Mouse (Mus musculus) intestine, postnatal 0 days (tissue): ENCODE data around the gene Ube4b. TPM values are rescaled to one million over a fixed set of nuclear protein-coding genes. Genes with fewer than 3 reads are reported as not detected.

Experiments
- ATAC-seq: fragments of 200-750 bp; cut with Nextera tagmentation; 2 replicates; pipeline ENCODE4 v1.8.0; 2017; ENCODE audit warnings: mild to moderate bottlenecking, moderate TSS enrichment, moderate library complexity
- H3K27ac ChIP-seq: fragments of 300-500 bp; sonication (generic); 2 replicates; pipeline ENCODE4 v1.5.1; 2014; ENCODE audit warnings: mild to moderate bottlenecking, low read depth, low read length, moderate library complexity
- H3K27me3 ChIP-seq: fragments of 300-500 bp; sonication (generic); replicated peaks from 2 replicates; pipeline ENCODE4 v1.6.1; 2014; ENCODE audit warnings: low read length, mixed read lengths; ENCODE audit not compliant: control insufficient read depth, insufficient read depth
- H3K36me3 ChIP-seq: fragments of 300-500 bp; sonication (generic); 2 replicates; pipeline ENCODE4 v1.6.1; 2014; ENCODE audit warnings: mild to moderate bottlenecking, moderate library complexity; ENCODE audit not compliant: control insufficient read depth, insufficient read depth
- H3K4me1 ChIP-seq: fragments of 300-500 bp; sonication (generic); replicated peaks from 2 replicates; pipeline ENCODE4 v1.6.1; 2014; ENCODE audit warnings: antibody characterized with exemption, low read length, mixed read lengths; ENCODE audit not compliant: control insufficient read depth, insufficient read depth
- H3K4me2 ChIP-seq: fragments of 300-500 bp; sonication (generic); replicated peaks from 2 replicates; pipeline ENCODE4 v1.6.1; 2014; ENCODE audit warnings: low read depth, mild to moderate bottlenecking, moderate library complexity
- H3K4me3 ChIP-seq: fragments of 300-500 bp; sonication (generic); 2 replicates; pipeline ENCODE4 v1.5.1; 2014; ENCODE audit warnings: low read depth, low read length
- H3K9ac ChIP-seq: fragments of 300-500 bp; sonication (generic); 2 replicates; pipeline ENCODE4 v1.6.1; 2014; ENCODE audit warnings: mild to moderate bottlenecking, low read depth, low read length
- H3K9me3 ChIP-seq: fragments of 300-500 bp; sonication (generic); 2 replicates; pipeline ENCODE4 v1.6.1; 2016; ENCODE audit warnings: mixed run types; ENCODE audit not compliant: control insufficient read depth
- CTCF ChIP-seq: sonication (generic); IDR thresholded peaks from 2 replicates; pipeline ENCODE4 v1.5.1; 2016; ENCODE audit warnings: low read depth, mild to moderate bottlenecking, control low read depth, antibody characterized with exemption, moderate library complexity
- WGBS: fragments of 180-500 bp; shearing (Covaris S2); extraction: QIAGEN DNeasy Blood & Tissue Kit; methylation state at CpG from one replicate; pipeline ENCODE4 v1.1.7; 2014; 5-methylcytosine and 5-hydroxymethylcytosine counted together
- polyA plus RNA-seq: library from polyadenylated mRNA; unstranded; fragments of >200 nt; fragmentation: Nextera tagmentation; extraction: Ambion mirVana; gene quantifications from 2 replicates; pipeline ENCODE4 v1.2.1, GENCODE M21; 2015

Gene Ube4b
- polyA plus RNA-seq, 1 experiment from 2014 or later: 47.2 TPM

- no peak for ATAC-seq
- Histone ChIP-seq H3K4me1 (peaks cover 16% of the 10 kb centered on the region), H3K36me3 (peaks cover 12% of the 10 kb centered on the region; the same call in 1 of the 2 replicates), H3K4me2 (no peak overlapping the region), H3K27me3 (no peaks in the 10 kb centered on the region), H3K4me3 (no peak overlapping the region), H3K27ac (peak overlapping the region; percentile 76), H3K9me3 (no peaks in the 10 kb centered on the region), H3K9ac (peak overlapping the region; percentile 17; the same call in 1 of the 2 replicates)
- WGBS: 51% methylated on average over 6 of the region's 6 CpGs
- TF ChIP-seq CTCF: no peak
These were observed 31.0 kb downstream of the Ube4b start for GRCm38 (mm10) chr4:149395581-149395980.

DNA sequence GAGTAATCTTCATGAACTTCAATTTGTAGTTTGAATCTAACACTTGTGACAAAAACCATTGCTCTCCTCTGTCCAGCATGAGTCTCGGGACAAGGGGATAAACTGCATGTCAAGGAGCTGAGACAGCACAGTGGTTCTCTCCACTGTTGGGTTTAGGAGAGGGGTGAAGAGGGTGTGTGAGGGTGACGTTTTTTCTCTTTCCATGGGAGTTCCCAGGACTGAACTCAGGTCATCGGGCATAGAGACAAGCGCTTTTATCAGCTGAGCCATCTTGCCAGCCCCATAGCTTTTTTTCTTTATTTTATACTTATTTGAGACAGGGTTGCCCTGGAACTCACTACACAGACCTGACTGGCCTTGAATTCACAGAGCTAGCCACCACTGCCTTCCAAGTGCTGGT, 32.3 kb downstream of the Ube4b start:
- no peak for TF ChIP-seq CTCF
- H3K4me2 ChIP-seq: no peak overlapping the region
- H3K27me3 ChIP-seq: no peaks in the 10 kb centered on the region
- WGBS: 44% methylated on average over 4 of the region's 4 CpGs
- no peak for ATAC-seq
- peak overlapping the region; percentile 83 for H3K27ac ChIP-seq
- peaks cover 16% of the 10 kb centered on the region for H3K4me1 ChIP-seq
- no peaks in the 10 kb centered on the region for H3K9me3 ChIP-seq
- H3K9ac ChIP-seq: no peak overlapping the region
- peaks cover 12% of the 10 kb centered on the region; the same call in 1 of the 2 replicates for H3K36me3 ChIP-seq
- H3K4me3 ChIP-seq: no peak overlapping the region

DNA sequence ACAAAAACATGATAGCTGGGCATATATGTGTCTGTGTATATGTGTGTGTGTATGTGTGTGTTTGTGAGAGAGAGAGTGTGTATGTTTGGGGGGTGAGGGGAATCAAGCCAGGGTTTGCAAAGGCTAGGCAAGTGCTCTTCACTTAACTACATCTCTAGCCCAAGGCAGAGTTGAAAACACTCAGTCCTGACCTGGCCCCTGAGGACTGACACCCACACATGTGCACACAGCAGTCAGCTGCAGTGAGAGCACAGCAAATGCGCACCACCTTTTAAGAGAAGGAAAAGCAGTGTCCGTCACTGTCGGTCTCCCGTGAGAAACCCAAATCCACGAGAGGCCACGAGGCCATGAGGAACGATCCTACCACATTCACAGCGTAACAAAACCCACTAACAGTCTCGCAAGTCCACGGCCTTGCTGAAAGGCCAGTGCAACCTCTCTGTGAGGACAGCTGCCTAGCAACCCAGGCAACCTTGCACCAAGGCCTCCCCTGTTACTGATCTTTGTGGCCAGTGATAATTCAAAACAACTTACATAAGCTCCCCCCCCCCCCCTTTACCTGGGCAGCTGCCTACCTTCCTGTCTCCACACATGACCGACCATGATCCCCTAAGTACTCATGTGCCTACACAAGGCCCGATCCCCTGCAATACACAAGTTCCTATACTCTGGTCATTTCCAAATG, 33.1 kb downstream of the Ube4b start:
- peak overlapping the region; percentile 83 for H3K27ac ChIP-seq
- no peak for TF ChIP-seq CTCF
- H3K36me3 ChIP-seq: peaks cover 9% of the 10 kb centered on the region; the same call in 1 of the 2 replicates
- H3K4me3 ChIP-seq: no peak overlapping the region
- H3K9me3 ChIP-seq: no peaks in the 10 kb centered on the region
- peaks cover 16% of the 10 kb centered on the region for H3K4me1 ChIP-seq
- 69% methylated on average over 12 of the region's 12 CpGs for WGBS
- H3K27me3 ChIP-seq: no peaks in the 10 kb centered on the region
- no peak overlapping the region for H3K4me2 ChIP-seq
- ATAC-seq: no peak
- no peak overlapping the region for H3K9ac ChIP-seq

GRCm38 (mm10) chr4:149392359-149392758, 34.2 kb downstream of the Ube4b start:
- Histone ChIP-seq H3K9me3 (no peaks in the 10 kb centered on the region), H3K4me1 (peaks cover 12% of the 10 kb centered on the region), H3K27me3 (no peaks in the 10 kb centered on the region), H3K4me3 (no peak overlapping the region), H3K4me2 (no peak overlapping the region), H3K27ac (peak overlapping the region; percentile 83), H3K9ac (no peak overlapping the region), H3K36me3 (peaks cover 4% of the 10 kb centered on the region; the same call in 1 of the 2 replicates)
- peak; percentile 82 for ATAC-seq
- no peak for TF ChIP-seq CTCF
- WGBS: 31% methylated on average over 4 of the region's 4 CpGs

- 85% methylated on average over 7 of the region's 7 CpGs for WGBS
- Histone ChIP-seq H3K9me3 (no peaks in the 10 kb centered on the region), H3K4me2 (no peak overlapping the region), H3K27me3 (no peaks in the 10 kb centered on the region), H3K27ac (no peak overlapping the region; the same call in 1 of the 2 replicates), H3K4me3 (no peak overlapping the region), H3K4me1 (no peaks in the 10 kb centered on the region), H3K36me3 (peaks cover 78% of the 10 kb centered on the region), H3K9ac (no peak overlapping the region)
- no peak for ATAC-seq
- TF ChIP-seq CTCF: no peak
These were observed 45.5 kb downstream of the Ube4b start for GRCm38 (mm10) chr4:149381001-149381400.

DNA sequence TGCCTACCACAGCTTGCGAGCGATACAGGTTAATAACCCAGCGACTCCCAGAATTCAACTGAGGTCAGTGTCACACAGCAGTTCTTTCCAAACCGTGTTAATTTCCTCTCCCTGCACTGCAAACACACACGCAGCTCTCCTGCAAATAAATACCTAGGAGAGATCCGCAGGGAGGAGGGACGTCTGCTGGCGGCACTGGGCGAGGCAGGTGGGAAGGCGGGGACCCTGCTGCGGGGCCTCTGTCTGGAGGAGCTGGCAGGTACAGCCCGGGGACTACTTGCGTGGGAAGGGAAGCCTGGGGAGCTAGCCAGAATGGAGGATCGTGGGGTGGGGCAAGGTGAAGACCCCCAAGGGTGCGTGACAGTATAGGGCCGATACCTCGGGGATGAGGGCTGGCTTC, 46.7 kb downstream of the Ube4b start:
- no peak overlapping the region for H3K27ac ChIP-seq
- no peaks in the 10 kb centered on the region for H3K9me3 ChIP-seq
- no peak overlapping the region for H3K4me3 ChIP-seq
- H3K27me3 ChIP-seq: no peaks in the 10 kb centered on the region
- no peak overlapping the region for H3K4me2 ChIP-seq
- no peak overlapping the region for H3K9ac ChIP-seq
- H3K36me3 ChIP-seq: peaks cover 71% of the 10 kb centered on the region
- no peaks in the 10 kb centered on the region for H3K4me1 ChIP-seq
- WGBS: 49% methylated on average over 17 of the region's 17 CpGs
- no peak; the same call in 1 of the 2 replicates for ATAC-seq
- TF ChIP-seq CTCF: no peak; the same call in 1 of the 2 replicates
